8 mouse cellular contexts compared by ENCODE assay signal in genomic region chr5:105414341-105415120, GRCm38 (mm10). TPM values are rescaled to one million over a fixed set of nuclear protein-coding genes. Genes with fewer than 3 reads are reported as not detected.
DNase-seq lines count a peak whose midpoint lies in the region; ATAC-seq and TF ChIP-seq lines count a peak whose summit lies in the region.

No protein-coding gene starts in this region.

- no peak for TF ChIP-seq CTCF in cerebellum, adult 2 months (IDR thresholded peaks at IDR 0.05; ENCODE audit: borderline replicate concordance, insufficient read depth, low read depth, low read length)

- peak overlapping the region; percentile 94 for H3K4me2 ChIP-seq in neural tube, embryonic 11.5 days (ENCODE audit: low read depth)
- peak overlapping the region; percentile 98 for H3K4me2 ChIP-seq in limb, embryonic 12.5 days
- peak overlapping the region; percentile 98 for H3K4me2 ChIP-seq in stomach, embryonic 16.5 days (ENCODE audit: low read depth, low read length)

- TF ChIP-seq POLR2A in cerebellum, adult 2 months (IDR thresholded peaks at IDR 0.05; ENCODE audit: borderline replicate concordance, insufficient read depth, low read length), result no peak

- no peak overlapping the region for H3K27ac ChIP-seq in cerebellum, adult 2 months (ENCODE audit: insufficient read depth, low read length)
- no peak overlapping the region for H3K27ac ChIP-seq in neural tube, embryonic 11.5 days (ENCODE audit: low read depth, low read length)
- H3K27ac ChIP-seq in limb, embryonic 12.5 days, result no peak overlapping the region
- H3K27ac ChIP-seq in stomach, embryonic 16.5 days (ENCODE audit: low read length), result peak overlapping the region; percentile 89

- H3K27me3 ChIP-seq in cerebellum, adult 2 months (ENCODE audit: control insufficient read depth, insufficient read depth, low read length), result no peaks in the 10 kb centered on the region
- no peaks in the 10 kb centered on the region for H3K27me3 ChIP-seq in neural tube, embryonic 11.5 days (ENCODE audit: control insufficient read depth, insufficient read depth, low read length)
- peaks cover 9% of the 10 kb centered on the region for H3K27me3 ChIP-seq in limb, embryonic 12.5 days
- no peaks in the 10 kb centered on the region for H3K27me3 ChIP-seq in stomach, embryonic 16.5 days (ENCODE audit: control insufficient read depth, insufficient read depth, low read length)

- peak overlapping the region; percentile 65 for H3K4me3 ChIP-seq in cerebellum, adult 2 months (replicated peaks; ENCODE audit: insufficient read depth, low read depth, low read length)
- peak overlapping the region; percentile 90; the same call in 1 of the 2 replicates for H3K4me3 ChIP-seq in neural tube, embryonic 11.5 days (ENCODE audit: low read depth, low read length)
- H3K4me3 ChIP-seq in limb, embryonic 12.5 days (replicated peaks), result peak overlapping the region; percentile 72
- peak overlapping the region; percentile 78 for H3K4me3 ChIP-seq in stomach, embryonic 16.5 days (replicated peaks; ENCODE audit: low read length)

- H3K9me3 ChIP-seq in neural tube, embryonic 11.5 days (ENCODE audit: control insufficient read depth, low read length), result no peaks in the 10 kb centered on the region
- H3K9me3 ChIP-seq in limb, embryonic 12.5 days, result no peaks in the 10 kb centered on the region
- no peaks in the 10 kb centered on the region for H3K9me3 ChIP-seq in stomach, embryonic 16.5 days (replicated peaks; ENCODE audit: control insufficient read depth, low read length)

- H3K36me3 ChIP-seq in neural tube, embryonic 11.5 days (ENCODE audit: control insufficient read depth, insufficient read depth, low read length), result no peaks in the 10 kb centered on the region
- no peaks in the 10 kb centered on the region for H3K36me3 ChIP-seq in limb, embryonic 12.5 days
- H3K36me3 ChIP-seq in stomach, embryonic 16.5 days (ENCODE audit: control insufficient read depth, insufficient read depth, low read length), result no peaks in the 10 kb centered on the region

- WGBS in cerebellum, adult 2 months, result 87% methylated on average over 12 of the region's 12 CpGs
- WGBS in neural tube, embryonic 11.5 days, result 84% methylated on average over 12 of the region's 12 CpGs
- WGBS in limb, embryonic 12.5 days, result 86% methylated on average over 12 of the region's 12 CpGs
- 82% methylated on average over 12 of the region's 12 CpGs for WGBS in stomach, embryonic 16.5 days

- peaks cover 3% of the 10 kb centered on the region; the same call in 1 of the 2 replicates for H3K4me1 ChIP-seq in cerebellum, adult 2 months (ENCODE audit: control insufficient read depth, insufficient read depth, low read length)
- H3K4me1 ChIP-seq in neural tube, embryonic 11.5 days (ENCODE audit: control insufficient read depth, insufficient read depth, low read length), result peaks cover 2% of the 10 kb centered on the region; the same call in 1 of the 2 replicates
- H3K4me1 ChIP-seq in limb, embryonic 12.5 days (replicated peaks), result no peaks in the 10 kb centered on the region
- H3K4me1 ChIP-seq in stomach, embryonic 16.5 days (ENCODE audit: control insufficient read depth, insufficient read depth, low read length), result peaks cover 17% of the 10 kb centered on the region

- peak overlapping the region; percentile 96 for H3K9ac ChIP-seq in neural tube, embryonic 11.5 days (ENCODE audit: low read length)
- H3K9ac ChIP-seq in limb, embryonic 12.5 days (replicated peaks), result peak overlapping the region; percentile 87
- peak overlapping the region; percentile 93 for H3K9ac ChIP-seq in stomach, embryonic 16.5 days (ENCODE audit: low read length)

- no peak for ATAC-seq in neural tube, embryonic 11.5 days (ENCODE audit: insufficient read depth, low FRiP score, low TSS enrichment)
- no peak for ATAC-seq in limb, embryonic 12.5 days (ENCODE audit: insufficient number of reproducible peaks, insufficient read depth, low FRiP score, low TSS enrichment, low read depth)
- ATAC-seq in stomach, embryonic 16.5 days (ENCODE audit: insufficient read depth, low FRiP score), result no peak

- DNase-seq in cerebellum, adult 2 months, result no peak
- DNase-seq in cerebellum, adult 11-12 months, result no peak
- no peak for DNase-seq in neural tube, embryonic 11.5 days (ENCODE audit: low spot score)
- no peak for DNase-seq in neural tube, embryonic 10.5 days (ENCODE audit: extremely low spot score, low spot score)
- DNase-seq in right cerebral cortex, postnatal 36 days (ENCODE audit: low spot score in 2 of 2), result no peak
- no peak for DNase-seq in layer of hippocampus, adult 9-10 months (ENCODE audit: low spot score)

RNA-seq across cellular contexts. Expression of gene Lrrc8b, which starts 1.0 kb away (rescaled TPM):
- polyA plus RNA-seq in cerebellum, adult 2 months (2012; rRNA removed), result 23.4 and 23.6 TPM in 2 replicates
- 12.7 and 14.8 TPM in 2 replicates for polyA plus RNA-seq in neural tube, embryonic 11.5 days (2014; fragmentation: Nextera tagmentation; extraction: Ambion mirVana)
- 3.5 and 3.7 TPM in 2 replicates for polyA plus RNA-seq in limb, embryonic 12.5 days (2016; fragmentation: Nextera tagmentation; extraction: Ambion mirVana)
- 5.4 and 6.0 TPM in 2 replicates for polyA plus RNA-seq in stomach, embryonic 16.5 days (2015; fragmentation: Nextera tagmentation; extraction: Ambion mirVana)
